Mouse (Mus musculus) CD8-positive naive resting alpha-beta T cell, adult 57 days (primary cell): Measurements from ENCODE around the gene Coa3. TPM values are rescaled to one million over a fixed set of nuclear protein-coding genes. Genes with fewer than 3 reads are reported as not detected.

Experiments used
- total RNA-seq: library from RNA; stranded (reverse); gene quantifications from one replicate; pipeline ENCODE4 v1.2.4, GENCODE M21; 2023

The Coa3 gene
- total RNA-seq = 35.6 TPM

DNA sequence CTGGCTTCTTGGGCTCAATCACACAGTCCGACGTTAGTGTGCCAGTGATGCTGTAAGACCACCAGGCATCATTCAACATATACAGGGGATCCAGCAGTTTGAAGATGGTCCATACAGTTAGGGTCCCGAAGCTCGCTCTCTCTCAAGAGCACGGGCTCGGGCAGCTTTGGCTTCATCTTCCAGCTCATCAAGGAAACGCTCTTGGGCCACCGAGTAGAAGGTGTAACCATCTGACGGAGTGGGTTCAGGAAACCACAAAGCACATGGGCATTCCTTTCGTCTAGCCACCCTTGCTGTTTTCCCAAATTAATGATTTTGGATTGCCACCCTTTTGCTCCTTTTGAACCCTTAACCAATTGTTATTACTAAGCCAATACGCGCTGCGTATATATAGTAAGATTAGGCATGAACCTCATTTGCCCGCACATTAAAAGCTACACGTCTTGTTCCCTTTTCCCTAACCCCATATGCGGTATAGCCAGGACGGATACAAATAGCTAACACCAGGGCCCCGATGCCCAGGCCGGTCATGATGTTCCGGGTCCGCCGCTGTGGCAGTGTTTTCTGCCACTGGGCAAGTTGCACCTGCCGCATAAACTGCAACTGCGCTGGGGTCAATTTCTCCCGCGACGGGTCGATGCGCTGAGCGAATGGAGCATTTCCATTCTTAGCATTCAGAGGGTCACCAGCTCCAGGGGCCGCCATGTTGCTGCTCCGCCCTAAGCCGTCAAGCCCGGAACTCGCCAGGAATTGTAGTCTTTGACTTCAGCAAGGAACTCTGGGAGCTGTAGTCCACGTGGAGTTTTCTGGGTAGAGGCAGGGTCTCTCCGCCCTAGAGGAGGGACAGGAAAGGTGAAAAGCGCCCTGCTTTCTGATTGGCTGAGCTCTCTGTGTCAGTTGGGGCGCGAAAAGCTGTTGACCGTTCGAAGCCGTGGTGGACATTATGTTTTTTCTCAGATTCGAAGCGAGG, at the start of gene Coa3, which contains the start of gene Cntd1:
Gene Coa3, minus strand, starts transcription at position 892 of the 970 bp plus-strand sequence.
Gene Cntd1, plus strand, starts transcription at position 790 of the 970 bp plus-strand sequence.

DNA sequence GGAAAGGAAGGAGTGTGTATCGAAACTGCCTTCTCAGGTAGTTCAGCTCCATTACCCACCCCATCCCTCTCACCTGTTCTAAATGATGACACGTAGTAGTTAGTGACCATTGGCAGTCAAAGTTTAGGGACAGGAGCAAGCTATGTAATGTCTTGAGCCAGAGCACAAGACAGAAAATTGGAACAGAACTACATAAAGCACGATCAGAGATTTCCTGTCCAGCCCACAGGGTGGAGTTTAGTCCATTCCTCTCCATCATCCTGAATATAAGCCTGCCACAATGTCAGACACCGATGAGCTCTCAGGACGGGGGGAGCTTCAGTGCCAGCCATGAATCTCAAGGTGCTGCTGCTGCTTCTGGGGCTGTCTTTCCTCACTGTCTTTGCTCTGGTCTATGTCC, 45.8 kb upstream of the Coa3 start, which contains the start of gene Aoc2:
Gene Aoc2, plus strand, starts transcription at position 301 of the 400 bp plus-strand sequence.

GRCm38 (mm10) chr11:101315665-101316500, 37.0 kb upstream of the Coa3 start, which contains the start of gene Psme3:
Gene Psme3 (plus strand): TSS chr11:101316213.

DNA sequence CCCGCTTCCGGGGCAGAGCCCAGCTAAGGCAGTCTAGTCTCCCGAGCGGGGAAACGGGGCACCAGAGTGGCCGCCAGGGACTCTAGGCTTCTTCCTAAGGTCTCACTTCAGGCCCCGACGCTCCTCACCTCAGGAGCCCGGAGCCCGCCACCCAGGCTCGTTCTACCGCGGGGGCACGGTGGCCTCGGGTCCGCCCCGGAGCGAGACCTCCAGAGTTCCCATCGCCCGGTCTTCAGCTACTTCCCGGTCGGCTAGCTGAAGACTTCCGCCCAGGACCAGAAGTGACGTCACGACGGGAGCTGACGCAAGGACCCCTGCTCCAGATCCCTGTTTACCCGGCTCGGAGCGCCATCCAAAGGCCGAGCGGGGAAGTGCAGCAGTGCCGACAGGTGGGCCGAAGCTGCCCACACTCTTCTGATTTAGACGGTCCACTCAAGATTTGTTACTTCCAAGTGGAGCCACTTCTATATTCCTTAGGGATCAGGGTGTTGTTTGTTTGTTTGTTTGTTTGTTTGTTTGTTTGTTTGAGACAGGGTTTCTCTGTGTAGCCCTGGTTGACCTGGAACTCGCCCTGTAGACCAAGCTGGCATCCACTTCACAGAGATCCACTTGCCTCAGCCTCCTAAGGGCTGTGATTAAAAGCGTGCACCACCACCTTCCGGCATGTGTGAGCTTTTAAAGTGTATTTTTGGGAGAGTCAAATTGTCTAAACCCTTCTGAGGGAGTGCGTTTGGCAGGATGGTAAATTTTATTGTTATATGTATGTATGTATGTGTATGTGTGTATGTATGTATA, 23.3 kb upstream of the Coa3 start, which contains the start of gene Becn1:
Gene Becn1, minus strand, starts transcription at position 283 of the 795 bp plus-strand sequence.

GRCm38 (mm10) chr11:101259948-101260825, 18.7 kb downstream of the Coa3 start, which contains the start of gene Wnk4:
Gene Wnk4 (plus strand): TSS chr11:101260567.

GRCm38 (mm10) chr11:101253613-101254389, 25.1 kb downstream of the Coa3 start, which contains the start of gene Vps25:
Gene Vps25 (plus strand): TSS chr11:101253707.

GRCm38 (mm10) chr11:101245855-101246701, 32.8 kb downstream of the Coa3 start, which contains the start of gene Ramp2:
Gene Ramp2 (plus strand): TSS chr11:101246028.

Other genes with a start within 250 kb of the Coa3 start
- gene Naglu, start 209.1 kb downstream of the Coa3 start, total RNA-seq = 10.8 TPM
- 1.3 TPM for gene Hsd17b1, start 200.7 kb downstream of the Coa3 start, total RNA-seq
- 12.5 TPM for gene Coasy, start 196.5 kb downstream of the Coa3 start, total RNA-seq
- gene Mlx, start 191.8 kb downstream of the Coa3 start, total RNA-seq = 43.0 TPM
- 3.8 TPM for gene Psmc3ip, start 183.7 kb downstream of the Coa3 start, total RNA-seq
- gene Retreg3, start 159.2 kb downstream of the Coa3 start, total RNA-seq = 78.7 TPM
- 14.5 TPM for gene Tubg1, start 159.2 kb downstream of the Coa3 start, total RNA-seq
- 2.5 TPM for gene Tubg2, start 123.2 kb downstream of the Coa3 start, total RNA-seq
- not detected for gene Cntnap1, start 108.6 kb downstream of the Coa3 start, total RNA-seq
- 0.28 TPM for gene Plekhh3, start 107.8 kb downstream of the Coa3 start, total RNA-seq
- not detected for gene Ccr10, start 103.7 kb downstream of the Coa3 start, total RNA-seq
- gene Ezh1, start 52.7 kb downstream of the Coa3 start, total RNA-seq = 89.3 TPM
- gene Ramp2, start 33.1 kb downstream of the Coa3 start, total RNA-seq = 0.40 TPM
- gene Vps25, start 25.4 kb downstream of the Coa3 start, total RNA-seq = 71.7 TPM
- gene Wnk4, start 18.5 kb downstream of the Coa3 start, total RNA-seq = 2.8 TPM
- gene Cntd1, start 102 bp downstream of the Coa3 start, total RNA-seq = not detected
- gene Becn1, start 23.2 kb upstream of the Coa3 start, total RNA-seq = 196 TPM
- 118 TPM for gene Psme3, start 37.1 kb upstream of the Coa3 start, total RNA-seq
- 24.1 TPM for gene Aoc2, start 45.9 kb upstream of the Coa3 start, total RNA-seq
- gene Aoc3, start 51.5 kb upstream of the Coa3 start, total RNA-seq = 1.2 TPM
- not detected for gene G6pc, start 88.4 kb upstream of the Coa3 start, total RNA-seq
- 23.4 TPM for gene Aarsd1, start 138.5 kb upstream of the Coa3 start, total RNA-seq
- gene Gm27029, start 145.7 kb upstream of the Coa3 start, total RNA-seq = 2.0 TPM
- 23.9 TPM for gene Rundc1, start 146.0 kb upstream of the Coa3 start, total RNA-seq
- 7.1 TPM for gene Ptges3l, start 146.2 kb upstream of the Coa3 start, total RNA-seq
- 134 TPM for gene Rpl27, start 163.2 kb upstream of the Coa3 start, total RNA-seq
- gene Ifi35, start 169.3 kb upstream of the Coa3 start, total RNA-seq = 60.5 TPM
- gene Rnd2, start 185.9 kb upstream of the Coa3 start, total RNA-seq = not detected
- 15.0 TPM for gene Vat1, start 187.1 kb upstream of the Coa3 start, total RNA-seq